Mouse (Mus musculus) embryo, embryonic 9.5 days (tissue): ENCODE measurements at regions not wholly inside any gene's neighbourhood (a gene's known extent, or its start where the extent isn't known, plus 50 kb on each side); places are given as distances from the start of the nearest gene placed in this dataset.

Experiments
- DNase-seq: peaks from one replicate; pipeline ENCODE4 v3.0.0-alpha.2; 2017; ENCODE audit errors: extremely low spot score

- no peak for DNase-seq
These were observed 292.4 kb downstream of the Cd47 start for GRCm38 (mm10) chr16:50092780-50093179.

- no peak for DNase-seq
These were observed 295.7 kb downstream of the Cd47 start for GRCm38 (mm10) chr16:50095858-50096551.

GRCm38 (mm10) chr16:50096563-50096962 lies 296.2 kb downstream of the Cd47 start:
- DNase-seq: no peak

GRCm38 (mm10) chr16:50103340-50103739 lies 303.0 kb downstream of the Cd47 start:
- DNase-seq: no peak

GRCm38 (mm10) chr16:50118150-50118549 lies 314.0 kb downstream of the Bbx start:
- DNase-seq: no peak

GRCm38 (mm10) chr16:50122460-50122859 lies 309.7 kb downstream of the Bbx start:
- DNase-seq: no peak

- no peak for DNase-seq
These were observed 307.5 kb downstream of the Bbx start for GRCm38 (mm10) chr16:50124646-50125045.

- no peak for DNase-seq
These were observed 306.6 kb downstream of the Bbx start for GRCm38 (mm10) chr16:50125564-50125963.

- no peak for DNase-seq
These were observed 300.8 kb downstream of the Bbx start for GRCm38 (mm10) chr16:50131406-50131805.
